Mouse (Mus musculus) liver, embryonic 14.5 days (tissue): ENCODE data around the gene Tmcc3.

ENCODE experiments used
- CTCF ChIP-seq: IDR thresholded peaks from 2 replicates; pipeline ENCODE4 v1.5.1; 2016; ENCODE audit warnings: antibody characterized with exemption, low read depth, control low read depth
- EP300 ChIP-seq: IDR thresholded peaks from 2 replicates; pipeline ENCODE4 v1.6.1; 2016; ENCODE audit warnings: antibody characterized with exemption, low read depth

DNA sequence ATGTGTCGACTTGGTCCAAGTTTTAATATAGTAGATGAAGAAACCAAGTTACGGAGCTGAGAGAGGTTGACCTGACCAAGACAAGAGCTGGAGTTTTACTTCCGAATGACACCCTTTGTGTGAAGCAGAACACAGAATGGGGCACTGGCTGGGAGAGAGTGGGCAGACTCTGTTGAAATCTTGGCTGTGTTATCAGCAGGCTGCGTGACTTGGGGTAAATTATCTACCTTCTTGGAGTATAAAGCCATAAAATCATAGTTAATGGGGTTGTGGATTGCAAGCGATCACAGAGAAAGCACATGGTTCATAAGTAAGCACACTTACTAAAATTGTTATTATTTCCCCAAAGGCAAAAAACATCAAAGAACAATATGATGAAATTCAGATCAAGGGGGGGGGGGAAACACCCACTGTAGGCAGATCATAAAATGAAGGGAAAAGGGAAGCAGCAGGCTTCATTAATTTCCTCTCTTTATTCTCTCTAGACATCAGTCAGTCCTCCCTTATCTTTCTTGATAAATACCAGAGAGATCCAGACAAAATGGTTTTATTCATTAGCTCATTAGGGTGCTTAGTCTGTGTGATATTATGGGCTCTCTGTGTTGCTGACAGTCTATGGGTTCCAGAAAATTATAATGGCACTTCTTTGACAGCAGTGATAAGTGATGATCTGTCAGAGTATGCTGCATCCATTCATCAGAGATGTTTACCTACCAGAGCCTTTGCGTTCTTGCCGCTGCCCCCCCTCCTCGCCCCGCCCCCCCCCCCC is 1.1 kb upstream of the Tmcc3 start:
- TF ChIP-seq CTCF (no peak), EP300 (no peak)
